Mouse (Mus musculus) inflammation-experienced regulatory T-cells, adult 6 months (primary cell): ENCODE measurements at regions not wholly inside any gene's neighbourhood (a gene's known extent, or its start where the extent isn't known, plus 50 kb on each side); places are given as distances from the start of the nearest gene placed in this dataset.
"Not testable (repeated sequence)": the region's sequence is repeated elsewhere in the genome, so short reads cannot be mapped to it uniquely, and the experiment has no call there.

ENCODE experiments used
- ATAC-seq: one replicate; pipeline ENCODE4 v1.8.0; 2017

- no peak for ATAC-seq
Measured at GRCm38 (mm10) chr10:53482919-53483318, 103.2 kb upstream of the Cep85l start.

GRCm38 (mm10) chr10:53470200-53470599 is 90.5 kb upstream of the Cep85l start:
- ATAC-seq: no peak

- no peak for ATAC-seq
Measured at GRCm38 (mm10) chr10:53469611-53470010, 89.9 kb upstream of the Cep85l start.

- no peak for ATAC-seq
Measured at GRCm38 (mm10) chr10:53468293-53468545, 88.5 kb upstream of the Cep85l start.

- ATAC-seq: peak; percentile 25
Measured at GRCm38 (mm10) chr10:53467472-53468292, 87.9 kb upstream of the Cep85l start.

- no peak for ATAC-seq
Measured at GRCm38 (mm10) chr10:53466851-53467250, 87.1 kb upstream of the Cep85l start.

- no peak for ATAC-seq
Measured at GRCm38 (mm10) chr10:53466261-53466660, 86.5 kb upstream of the Cep85l start.

GRCm38 (mm10) chr10:53464581-53464980 is 84.8 kb upstream of the Cep85l start:
- no peak for ATAC-seq

GRCm38 (mm10) chr10:53464006-53464405 is 84.3 kb upstream of the Cep85l start:
- no peak for ATAC-seq

GRCm38 (mm10) chr10:53463471-53463870 is 83.7 kb upstream of the Cep85l start:
- no peak for ATAC-seq

- no peak for ATAC-seq
Measured at GRCm38 (mm10) chr10:53462449-53463308, 82.9 kb upstream of the Cep85l start.

GRCm38 (mm10) chr10:53461070-53461781 is 81.5 kb upstream of the Cep85l start:
- peak; percentile 84 for ATAC-seq

- not testable (repeated sequence) for ATAC-seq
Measured at GRCm38 (mm10) chr10:53459706-53460105, 80.0 kb upstream of the Cep85l start.

- ATAC-seq: no peak
Measured at GRCm38 (mm10) chr10:53456027-53456713, 76.4 kb upstream of the Cep85l start.

- no peak for ATAC-seq
Measured at GRCm38 (mm10) chr10:53444789-53445188, 65.0 kb upstream of the Cep85l start.

GRCm38 (mm10) chr10:53443443-53443842 is 63.7 kb upstream of the Cep85l start:
- no peak for ATAC-seq

- no peak for ATAC-seq
Measured at GRCm38 (mm10) chr10:53442912-53443311, 63.2 kb upstream of the Cep85l start.

GRCm38 (mm10) chr10:53440251-53440650 is 60.5 kb upstream of the Cep85l start:
- ATAC-seq: no peak

- ATAC-seq: no peak
Measured at GRCm38 (mm10) chr10:53438388-53438787, 58.6 kb upstream of the Cep85l start.

- no peak for ATAC-seq
Measured at GRCm38 (mm10) chr10:53437724-53438123, 58.0 kb upstream of the Cep85l start.

GRCm38 (mm10) chr10:53436023-53436475 is 56.3 kb upstream of the Cep85l start:
- ATAC-seq: no peak

- peak; percentile 54 for ATAC-seq
Measured at GRCm38 (mm10) chr10:53435181-53435874, 55.6 kb upstream of the Cep85l start.
